Mouse (Mus musculus) adrenal gland, adult (tissue): ENCODE data around the gene Olfr618.
"Not testable (repeated sequence)": the region's sequence is repeated elsewhere in the genome, so short reads cannot be mapped to it uniquely, and the experiment has no call there.

ENCODE experiments used
- DNase-seq, 2 experiments: peaks; one replicate each; pipeline ENCODE4 v3.0.0; 2022 to 2023; ENCODE audit warnings: low spot score in 1 of 2; ENCODE audit not compliant: inconsistent age in 2 of 2

Gene Olfr618

GRCm38 (mm10) chr7:103589803-103590202 lies at the start of gene Olfr618:
Gene Olfr618, plus strand, starts transcription at chr7:103590103.
- no peak for DNase-seq

- not testable (repeated sequence) for DNase-seq
Observed at GRCm38 (mm10) chr7:103542617-103543016, 47.3 kb upstream of the Olfr618 start, which contains the start of gene Olfr612. Gene Olfr612, minus strand, starts transcription at chr7:103542717.

- no peak for DNase-seq
Observed at GRCm38 (mm10) chr7:103547774-103548173, 42.1 kb upstream of the Olfr618 start, which contains the start of gene Olfr613. Gene Olfr613, plus strand, starts transcription at chr7:103548074.

GRCm38 (mm10) chr7:103555779-103556178 lies 34.1 kb upstream of the Olfr618 start, which contains the start of gene Olfr615:
Gene Olfr615, plus strand, starts transcription at chr7:103556079.
- no peak for DNase-seq

- DNase-seq = no peak
Observed at GRCm38 (mm10) chr7:103569043-103569442, 20.9 kb upstream of the Olfr618 start, which contains the start of gene Olfr616. Gene Olfr616, minus strand, starts transcription at chr7:103569143.

GRCm38 (mm10) chr7:103572761-103573160 lies 17.1 kb upstream of the Olfr618 start, which contains the start of gene Olfr617:
Gene Olfr617, plus strand, starts transcription at chr7:103573061.
- DNase-seq = no peak

- DNase-seq = no peak
Observed at GRCm38 (mm10) chr7:103600275-103600674, 10.4 kb downstream of the Olfr618 start, which contains the start of gene Olfr619. Gene Olfr619, plus strand, starts transcription at chr7:103600575.

GRCm38 (mm10) chr7:103607425-103607824 lies 17.5 kb downstream of the Olfr618 start:
- no peak for DNase-seq

- no peak for DNase-seq
Observed at GRCm38 (mm10) chr7:103612434-103612833, 22.5 kb downstream of the Olfr618 start, which contains the start of gene Olfr620. Gene Olfr620, minus strand, starts transcription at chr7:103612534.

GRCm38 (mm10) chr7:103636795-103637194 lies 46.9 kb downstream of the Olfr618 start:
- DNase-seq = no peak

- DNase-seq = no peak
Observed at GRCm38 (mm10) chr7:103642602-103643001, 52.7 kb downstream of the Olfr618 start, which contains the start of gene Olfr622. Gene Olfr622, minus strand, starts transcription at chr7:103642702.

GRCm38 (mm10) chr7:103644070-103644469 lies 54.2 kb downstream of the Olfr618 start:
- DNase-seq = no peak
